Mouse (Mus musculus): ENCODE data around the gene Abcc5.

- TF ChIP-seq POLR2A (IDR thresholded peaks at IDR 0.05; ENCODE audit: borderline replicate concordance, low read depth, low read length) (no peak), CTCF (IDR thresholded peaks at IDR 0.05; ENCODE audit: low read depth, low read length) (no peak)
These were observed 3.1 kb upstream of the Abcc5 start for GRCm38 (mm10) chr16:20429328-20429727.
